Mouse (Mus musculus): ENCODE results near the gene Mtrr. TPM values are rescaled to one million over a fixed set of nuclear protein-coding genes. Genes with fewer than 3 reads are reported as not detected.

The Mtrr gene
- total RNA-seq, 1 experiment: 37.8 TPM

- no peaks in the 10 kb centered on the region for H3K9me3 ChIP-seq (ENCODE audit: control insufficient read depth, insufficient read depth, low read depth, low read length)
- peaks cover 2 to 6% of the 10 kb centered on the region in 2 experiments; a peak in 2 of 4 replicates for H3K4me1 ChIP-seq (ENCODE audit: control insufficient read depth in 2 of 2, insufficient read depth in 2 of 2, low read length in 2 of 2, poor library complexity in 1 of 2)
- H3K36me3 ChIP-seq (ENCODE audit: control insufficient read depth, insufficient read depth, low read length, poor library complexity, severe bottlenecking): peaks cover 51% of the 10 kb centered on the region
- in situ Hi-C loops (cut with MboI; ENCODE audit: low sequenced_read_pairs in 2 of 2, unreplicated experiment in 2 of 2): no loop called here
- H3K9ac ChIP-seq (ENCODE audit: insufficient read depth, low read depth, low read length, poor library complexity, severe bottlenecking): peak overlapping the region; percentile 95
- no peak for DNase-seq (ENCODE audit: low read depth, low spot score)
- no peak overlapping the region for H3K27ac ChIP-seq (ENCODE audit: insufficient read depth, low read depth, low read length, poor library complexity, severe bottlenecking)
- no peak for TF ChIP-seq HCFC1 (IDR thresholded peaks at IDR 0.05; ENCODE audit: borderline replicate concordance, insufficient read depth, low read length)
- no peak for TF ChIP-seq ZC3H11A (IDR thresholded peaks at IDR 0.05; ENCODE audit: borderline replicate concordance, low read depth, low read length)
- no peak for TF ChIP-seq CHD2 (IDR thresholded peaks at IDR 0.05; ENCODE audit: low read depth, low read length)
- no peak for TF ChIP-seq MAFK (IDR thresholded peaks at IDR 0.05; ENCODE audit: insufficient read depth, low read depth, low read length)
- no peak for TF ChIP-seq ZNF384 (IDR thresholded peaks at IDR 0.05; ENCODE audit: low read depth, low read length)
- peak overlapping the region; percentile 84 to 91 for H3K4me3 ChIP-seq (ENCODE audit: insufficient read depth in 1 of 2, low read depth in 1 of 2, low read length in 2 of 2, poor library complexity in 1 of 2, severe bottlenecking in 1 of 2)
Measured at GRCm38 (mm10) chr13:68582517-68582780, 500 bp upstream of the Mtrr start.

- H3K27ac ChIP-seq (ENCODE audit: insufficient read depth, low read depth, low read length, poor library complexity, severe bottlenecking): peak overlapping the region; percentile 41; the same call in 1 of the 2 replicates
Measured at GRCm38 (mm10) chr13:68581086-68581740, 736 bp downstream of the Mtrr start.

GRCm38 (mm10) chr13:68577945-68578344 is 4.0 kb downstream of the Mtrr start:
- Histone ChIP-seq H3K4me3 (ENCODE audit: insufficient read depth in 1 of 2, low read depth in 1 of 2, low read length in 2 of 2, poor library complexity in 1 of 2, severe bottlenecking in 1 of 2) (no peak overlapping the region), H3K27ac (ENCODE audit: insufficient read depth, low read depth, low read length, poor library complexity, severe bottlenecking) (no peak overlapping the region), H3K9ac (ENCODE audit: insufficient read depth, low read depth, low read length, poor library complexity, severe bottlenecking) (no peak overlapping the region), H3K9me3 (ENCODE audit: control insufficient read depth, insufficient read depth, low read depth, low read length) (no peaks in the 10 kb centered on the region), H3K4me1 (ENCODE audit: control insufficient read depth in 2 of 2, insufficient read depth in 2 of 2, low read length in 2 of 2, poor library complexity in 1 of 2) (peaks cover 5% of the 10 kb centered on the region in 2 experiments; a peak in 3 of 4 replicates), H3K36me3 (ENCODE audit: control insufficient read depth, insufficient read depth, low read length, poor library complexity, severe bottlenecking) (peaks cover 42% of the 10 kb centered on the region)
- in situ Hi-C loops (cut with MboI; ENCODE audit: low sequenced_read_pairs in 2 of 2, unreplicated experiment in 2 of 2): no loop called here
- TF ChIP-seq MAFK (IDR thresholded peaks at IDR 0.05; ENCODE audit: insufficient read depth, low read depth, low read length): no peak
- no peak for TF ChIP-seq ZNF384 (IDR thresholded peaks at IDR 0.05; ENCODE audit: low read depth, low read length)
- no peak for TF ChIP-seq CHD2 (IDR thresholded peaks at IDR 0.05; ENCODE audit: low read depth, low read length)
- no peak for TF ChIP-seq HCFC1 (IDR thresholded peaks at IDR 0.05; ENCODE audit: borderline replicate concordance, insufficient read depth, low read length)
- TF ChIP-seq ZC3H11A (IDR thresholded peaks at IDR 0.05; ENCODE audit: borderline replicate concordance, low read depth, low read length): no peak
- no peak for DNase-seq (ENCODE audit: low read depth, low spot score)

More at GRCm38 (mm10) chr13:68581086-68581740, 736 bp downstream of the Mtrr start:
- peak overlapping the region; percentile 85 for H3K9ac ChIP-seq (ENCODE audit: insufficient read depth, low read depth, low read length, poor library complexity, severe bottlenecking)
- peaks cover 2 to 6% of the 10 kb centered on the region in 2 experiments; a peak in 2 of 4 replicates for H3K4me1 ChIP-seq (ENCODE audit: control insufficient read depth in 2 of 2, insufficient read depth in 2 of 2, low read length in 2 of 2, poor library complexity in 1 of 2)
- in situ Hi-C loops (cut with MboI; ENCODE audit: low sequenced_read_pairs in 2 of 2, unreplicated experiment in 2 of 2): no loop called here
- H3K4me3 ChIP-seq (ENCODE audit: insufficient read depth in 1 of 2, low read depth in 1 of 2, low read length in 2 of 2, poor library complexity in 1 of 2, severe bottlenecking in 1 of 2): peak overlapping the region; percentile 64 to 91
- no peak for DNase-seq (ENCODE audit: low read depth, low spot score)
- TF ChIP-seq MAFK (IDR thresholded peaks at IDR 0.05; ENCODE audit: insufficient read depth, low read depth, low read length): no peak
- TF ChIP-seq CHD2 (IDR thresholded peaks at IDR 0.05; ENCODE audit: low read depth, low read length): no peak
- no peak for TF ChIP-seq ZNF384 (IDR thresholded peaks at IDR 0.05; ENCODE audit: low read depth, low read length)
- no peak for TF ChIP-seq ZC3H11A (IDR thresholded peaks at IDR 0.05; ENCODE audit: borderline replicate concordance, low read depth, low read length)
- TF ChIP-seq HCFC1 (IDR thresholded peaks at IDR 0.05; ENCODE audit: borderline replicate concordance, insufficient read depth, low read length): no peak
- peaks cover 57% of the 10 kb centered on the region for H3K36me3 ChIP-seq (ENCODE audit: control insufficient read depth, insufficient read depth, low read length, poor library complexity, severe bottlenecking)
- no peaks in the 10 kb centered on the region for H3K9me3 ChIP-seq (ENCODE audit: control insufficient read depth, insufficient read depth, low read depth, low read length)

GRCm38 (mm10) chr13:68574398-68574797 is 7.6 kb downstream of the Mtrr start:
- TF ChIP-seq ZNF384 (IDR thresholded peaks at IDR 0.05; ENCODE audit: low read depth, low read length) (peak; percentile 69), ZC3H11A (IDR thresholded peaks at IDR 0.05; ENCODE audit: borderline replicate concordance, low read depth, low read length) (no peak), MAFK (IDR thresholded peaks at IDR 0.05; ENCODE audit: insufficient read depth, low read depth, low read length) (no peak)
- Histone ChIP-seq H3K9me3 (ENCODE audit: control insufficient read depth, insufficient read depth, low read depth, low read length) (no peaks in the 10 kb centered on the region), H3K4me3 (ENCODE audit: insufficient read depth in 1 of 2, low read depth in 1 of 2, low read length in 2 of 2, poor library complexity in 1 of 2, severe bottlenecking in 1 of 2) (no peak overlapping the region), H3K4me1 (ENCODE audit: control insufficient read depth in 2 of 2, insufficient read depth in 2 of 2, low read length in 2 of 2, poor library complexity in 1 of 2) (peaks cover 4 to 9% of the 10 kb centered on the region in 2 experiments; a peak in 2 of 4 replicates), H3K9ac (ENCODE audit: insufficient read depth, low read depth, low read length, poor library complexity, severe bottlenecking) (no peak overlapping the region; the same call in 1 of the 2 replicates), H3K36me3 (ENCODE audit: control insufficient read depth, insufficient read depth, low read length, poor library complexity, severe bottlenecking) (peaks cover 57% of the 10 kb centered on the region), H3K27ac (ENCODE audit: insufficient read depth, low read depth, low read length, poor library complexity, severe bottlenecking) (no peak overlapping the region)
- no peak for DNase-seq (ENCODE audit: low read depth, low spot score)
- in situ Hi-C loops (cut with MboI; ENCODE audit: low sequenced_read_pairs in 2 of 2, unreplicated experiment in 2 of 2): no loop called here

All from ES-E14 (cell line).